Mouse (Mus musculus): Measurements from ENCODE around the gene Taar6. TPM values are rescaled to one million over a fixed set of nuclear protein-coding genes. Genes with fewer than 3 reads are reported as not detected.
A peak's percentile ranks its signal among the peaks of the same experiment; 100 is the strongest.

Taar6 gene
- polyA plus RNA-seq (2012; rRNA removed) = not detected in 2 replicates

GRCm38 (mm10) chr10:23985546-23985945 lies at the start of gene Taar6:
TSS of gene Taar6 (minus strand) at chr10:23985646.
- DNase-seq (ENCODE audit: extremely low spot score in 1 of 2, low spot score in 1 of 2) = no peak

DNA sequence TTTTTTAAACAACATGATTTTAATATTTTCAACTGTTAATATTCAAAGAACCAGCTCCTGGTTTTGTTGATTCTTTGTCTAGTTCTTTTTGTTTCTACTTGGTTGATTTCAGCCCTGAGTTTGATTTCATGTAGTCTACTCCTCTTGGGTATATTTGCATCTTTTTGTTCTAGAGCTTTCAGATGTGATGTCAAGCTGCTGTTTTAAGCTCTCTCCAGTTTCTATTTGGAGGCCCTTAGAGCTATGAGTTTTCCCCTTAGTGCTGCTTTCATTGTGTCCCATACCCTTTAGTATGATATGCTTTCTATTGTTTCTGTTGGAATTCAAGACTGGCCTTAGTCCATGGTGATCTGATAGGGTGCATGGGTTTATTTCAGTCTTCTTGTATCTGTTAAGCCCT lies 45.9 kb upstream of the Taar6 start:
- DNase-seq (ENCODE audit: extremely low spot score in 1 of 2, low spot score in 1 of 2) = no peak

- no peak for DNase-seq (ENCODE audit: extremely low spot score in 1 of 2, low spot score in 1 of 2)
These were observed 41.5 kb upstream of the Taar6 start, which contains the start of gene Taar7d for GRCm38 (mm10) chr10:24026922-24027321. TSS of gene Taar7d (plus strand) at chr10:24027222.

GRCm38 (mm10) chr10:24008143-24008542 lies 22.7 kb upstream of the Taar6 start:
- DNase-seq (ENCODE audit: extremely low spot score in 1 of 2, low spot score in 1 of 2) = no peak

GRCm38 (mm10) chr10:24007034-24007433 lies 21.6 kb upstream of the Taar6 start:
- no peak for DNase-seq (ENCODE audit: extremely low spot score in 1 of 2, low spot score in 1 of 2)

GRCm38 (mm10) chr10:24006442-24006841 lies 21.0 kb upstream of the Taar6 start:
- no peak for DNase-seq (ENCODE audit: extremely low spot score in 1 of 2, low spot score in 1 of 2)

DNA sequence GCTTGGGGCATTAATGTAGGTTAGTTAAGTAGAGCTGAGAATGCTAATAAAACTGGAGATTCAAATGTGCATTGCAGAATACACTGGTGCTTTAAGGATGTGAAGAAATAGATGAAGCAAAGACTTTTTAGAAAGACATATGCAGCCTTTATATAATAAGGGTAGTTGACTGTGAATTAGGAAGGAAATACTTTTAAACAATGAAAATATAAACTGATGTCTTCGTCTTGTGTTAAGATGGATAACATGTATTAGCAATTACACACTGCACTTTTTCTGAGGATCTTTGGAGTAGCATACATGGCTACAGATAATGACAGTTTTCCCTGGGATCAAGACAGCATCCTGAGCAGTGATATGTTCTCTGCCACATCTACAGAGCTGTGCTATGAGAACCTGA lies 14.2 kb upstream of the Taar6 start, which contains the start of gene Taar7b:
Gene Taar7b (plus strand): TSS at position 301 of the 400 bp plus-strand sequence.
- no peak for DNase-seq (ENCODE audit: extremely low spot score in 1 of 2, low spot score in 1 of 2)

DNA sequence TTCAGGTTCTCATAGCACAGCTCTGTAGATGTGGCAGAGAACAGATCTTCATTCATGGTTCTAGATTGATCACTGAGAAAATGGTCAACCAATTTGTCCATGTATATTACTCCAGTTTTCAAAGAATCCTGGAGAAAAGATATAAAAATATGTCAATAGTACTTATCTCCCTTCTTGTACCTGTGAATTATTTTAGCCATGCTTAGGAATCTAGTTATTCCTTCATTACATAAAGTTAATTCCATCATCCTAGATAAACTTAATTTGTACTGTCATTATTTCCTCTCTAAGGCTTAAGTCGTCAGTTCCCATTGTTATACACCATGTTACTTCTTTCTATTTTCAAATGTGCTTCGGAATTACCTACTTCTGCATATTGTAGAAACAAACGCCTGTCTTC lies 7.9 kb upstream of the Taar6 start, which contains the start of gene Taar7a:
Gene Taar7a (minus strand): TSS at position 101 of the 400 bp plus-strand sequence.
- DNase-seq (ENCODE audit: extremely low spot score in 1 of 2, low spot score in 1 of 2) = no peak

DNA sequence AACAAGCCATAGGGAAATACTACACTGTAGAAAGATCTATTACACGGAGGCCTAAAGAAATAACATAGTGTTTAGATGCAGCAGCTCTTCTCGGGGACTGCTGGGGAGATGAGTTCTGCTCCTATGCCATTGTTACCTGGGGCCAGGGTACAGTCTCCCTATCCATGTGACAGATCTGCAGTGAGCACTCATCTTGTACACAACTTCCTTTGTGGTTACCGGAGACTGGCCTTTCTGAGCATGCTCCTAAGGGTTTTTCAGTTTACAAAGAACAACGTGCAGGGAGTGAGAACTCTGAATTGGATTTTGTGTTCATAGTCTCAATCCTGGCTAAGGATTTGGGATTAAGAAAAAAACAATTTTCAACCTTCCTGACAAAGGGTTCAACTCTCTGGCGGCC lies 973 bp upstream of the Taar6 start:
- no peak for DNase-seq (ENCODE audit: extremely low spot score in 1 of 2, low spot score in 1 of 2)

GRCm38 (mm10) chr10:23978901-23979705 lies 6.3 kb downstream of the Taar6 start:
- DNase-seq (ENCODE audit: extremely low spot score in 1 of 2, low spot score in 1 of 2) = peak; percentile 25 to 84

GRCm38 (mm10) chr10:23977958-23978357 lies 7.5 kb downstream of the Taar6 start:
- DNase-seq (ENCODE audit: extremely low spot score in 1 of 2, low spot score in 1 of 2) = no peak

DNA sequence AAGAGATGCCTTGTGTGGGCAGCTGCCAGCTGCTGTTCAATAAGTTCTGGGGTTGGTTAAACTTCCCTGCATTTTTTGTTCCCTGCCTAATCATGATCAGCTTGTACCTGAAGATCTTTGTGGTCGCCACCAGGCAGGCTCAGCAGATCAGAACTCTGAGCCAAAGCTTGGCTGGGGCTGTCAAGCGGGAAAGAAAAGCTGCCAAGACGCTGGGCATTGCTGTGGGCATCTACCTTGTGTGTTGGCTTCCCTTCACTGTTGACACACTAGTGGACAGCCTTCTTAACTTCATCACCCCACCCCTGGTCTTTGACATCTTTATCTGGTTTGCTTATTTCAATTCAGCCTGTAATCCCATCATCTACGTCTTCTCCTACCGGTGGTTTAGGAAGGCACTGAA lies 14.2 kb downstream of the Taar6 start:
- no peak for DNase-seq (ENCODE audit: extremely low spot score in 1 of 2, low spot score in 1 of 2)

DNA sequence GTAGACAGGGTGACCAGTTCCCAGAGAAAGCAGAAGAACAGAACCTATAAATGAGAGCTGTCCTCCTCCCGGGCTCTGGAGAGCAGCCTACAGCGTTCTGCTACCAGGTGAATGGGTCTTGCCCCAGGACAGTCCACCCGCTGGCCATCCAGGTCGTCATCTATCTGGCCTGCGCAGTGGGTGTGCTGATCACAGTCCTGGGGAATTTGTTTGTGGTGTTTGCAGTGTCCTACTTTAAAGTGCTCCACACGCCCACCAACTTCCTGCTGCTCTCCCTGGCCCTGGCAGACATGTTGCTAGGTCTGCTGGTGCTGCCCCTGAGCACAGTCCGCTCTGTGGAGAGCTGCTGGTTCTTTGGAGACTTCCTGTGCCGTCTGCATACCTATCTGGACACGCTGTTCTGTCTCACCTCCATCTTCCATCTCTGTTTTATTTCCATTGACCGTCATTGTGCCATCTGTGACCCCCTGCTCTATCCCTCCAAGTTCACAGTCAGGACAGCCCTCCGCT lies 14.7 kb downstream of the Taar6 start, which contains the start of gene Taar5:
Gene Taar5 (plus strand): TSS at position 51 of the 510 bp plus-strand sequence.
- DNase-seq (ENCODE audit: extremely low spot score in 1 of 2, low spot score in 1 of 2) = no peak

DNA sequence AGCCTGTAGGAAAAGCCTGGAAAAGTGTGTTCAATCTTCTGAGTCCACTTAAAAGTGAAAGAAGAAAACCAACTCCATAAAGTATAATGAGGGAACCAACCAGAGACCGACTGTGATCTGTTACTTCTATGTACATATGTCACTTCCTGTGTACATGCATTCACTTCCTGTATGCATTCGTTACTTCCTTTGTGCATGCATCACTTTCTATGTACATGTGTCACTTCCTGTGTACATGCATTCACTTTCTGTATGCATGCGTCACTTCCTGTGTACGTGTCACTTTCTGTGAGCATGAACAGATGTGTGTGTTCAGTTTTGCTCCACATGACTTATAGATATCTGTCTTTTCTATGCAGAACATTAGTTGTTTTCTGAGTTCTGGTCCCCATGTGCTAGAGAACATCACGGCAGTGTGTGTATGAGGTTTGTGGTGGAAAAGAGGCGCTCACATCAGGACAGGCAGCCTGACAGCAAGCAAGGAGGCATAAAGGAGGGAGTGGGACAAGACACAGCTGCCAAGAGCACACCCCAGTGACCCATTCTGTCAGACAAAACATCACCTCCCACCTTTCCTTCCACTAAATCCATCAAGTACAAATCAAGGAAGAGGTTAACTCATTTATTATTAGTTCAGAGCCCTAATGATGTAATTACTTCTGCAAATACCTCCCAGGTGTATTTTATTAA lies 20.4 kb downstream of the Taar6 start:
- DNase-seq (ENCODE audit: extremely low spot score in 1 of 2, low spot score in 1 of 2) = no peak

- no peak for DNase-seq (ENCODE audit: extremely low spot score in 1 of 2, low spot score in 1 of 2)
These were observed 22.0 kb downstream of the Taar6 start for GRCm38 (mm10) chr10:23963444-23963843.

GRCm38 (mm10) chr10:23960444-23960915 lies 25.0 kb downstream of the Taar6 start, which contains the start of gene Taar4:
TSS of gene Taar4 (plus strand) at chr10:23960494.
- no peak for DNase-seq (ENCODE audit: extremely low spot score in 1 of 2, low spot score in 1 of 2)

GRCm38 (mm10) chr10:23959071-23959470 lies 26.4 kb downstream of the Taar6 start:
- DNase-seq (ENCODE audit: extremely low spot score in 1 of 2, low spot score in 1 of 2) = no peak

GRCm38 (mm10) chr10:23951714-23952113 lies 33.7 kb downstream of the Taar6 start:
- DNase-seq (ENCODE audit: extremely low spot score in 1 of 2, low spot score in 1 of 2) = no peak

DNA sequence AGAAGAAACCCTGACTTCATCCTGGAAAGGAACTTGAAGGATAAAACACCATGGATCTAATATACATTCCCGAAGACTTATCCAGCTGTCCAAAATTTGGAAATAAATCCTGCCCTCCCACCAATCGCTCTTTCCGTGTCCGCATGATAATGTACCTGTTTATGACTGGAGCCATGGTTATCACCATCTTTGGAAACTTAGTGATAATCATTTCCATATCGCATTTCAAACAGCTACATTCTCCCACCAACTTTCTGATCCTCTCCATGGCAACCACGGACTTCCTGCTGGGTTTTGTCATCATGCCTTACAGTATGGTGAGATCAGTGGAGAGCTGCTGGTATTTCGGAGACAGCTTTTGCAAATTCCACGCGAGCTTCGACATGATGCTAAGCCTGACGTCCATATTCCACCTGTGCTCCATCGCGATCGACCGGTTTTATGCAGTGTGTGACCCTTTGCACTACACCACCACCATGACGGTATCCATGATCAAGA lies 35.9 kb downstream of the Taar6 start, which contains the start of gene Taar3:
Gene Taar3 (plus strand): TSS at position 51 of the 498 bp plus-strand sequence.
- DNase-seq (ENCODE audit: extremely low spot score in 1 of 2, low spot score in 1 of 2) = peak; percentile 7 to 25

DNA sequence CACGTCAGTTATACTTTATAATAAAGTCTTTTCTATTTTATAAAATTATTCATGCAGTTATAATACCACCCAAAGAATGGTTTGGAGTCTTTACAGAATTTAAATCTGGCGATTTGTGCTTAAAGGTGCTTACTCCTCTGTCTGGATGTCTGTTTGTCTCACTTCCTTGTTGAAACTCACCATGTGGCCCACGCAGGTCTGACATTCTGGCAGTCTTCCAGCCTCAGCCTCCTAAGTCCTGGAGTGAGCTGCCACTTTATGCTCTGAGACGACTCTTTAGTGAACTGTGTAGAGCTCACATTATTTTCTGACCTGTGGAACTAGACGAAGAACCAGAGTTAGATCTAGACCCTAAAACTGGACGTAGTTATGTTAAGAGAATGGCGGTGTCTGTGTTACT lies 37.4 kb downstream of the Taar6 start:
- DNase-seq (ENCODE audit: extremely low spot score in 1 of 2, low spot score in 1 of 2) = no peak

- DNase-seq (ENCODE audit: extremely low spot score in 1 of 2, low spot score in 1 of 2) = no peak
These were observed 43.0 kb downstream of the Taar6 start for GRCm38 (mm10) chr10:23942465-23942864.
